Mouse (Mus musculus) gastrocnemius, postnatal 25 days (tissue): ENCODE measurements around the gene Dtwd1. TPM values are rescaled to one million over a fixed set of nuclear protein-coding genes. Genes with fewer than 3 reads are reported as not detected.
"Not testable (repeated sequence)": the region's sequence is repeated elsewhere in the genome, so short reads cannot be mapped to it uniquely, and the experiment has no call there.

Experiments used
- DNase-seq: peaks from one replicate; pipeline ENCODE4 v3.0.0; 2022
- long read RNA-seq, 2 experiments: library from polyadenylated mRNA; stranded (forward); transcript quantifications; one replicate each; pipeline ENCODE4 v2.0.0; 2021
- total RNA-seq, 2 experiments: library from RNA; stranded (reverse); gene quantifications; 1 replicate in 1 of 2; 2 replicates in 1 of 2; pipeline ENCODE4 v1.2.3; 2021

Gene Dtwd1
- total RNA-seq, result 1 to 10 TPM; 3.8 to 4.8 TPM
- long read RNA-seq, experiment 1, partial matches to known transcripts, result 30 of 33 reads
- long read RNA-seq, experiment 1, other reads (novel, unspliced or antisense), result 2 of 33 reads
- long read RNA-seq, experiment 2, transcript Dtwd1-202 (5 exons, 1,342 nt), result major isoform, 8 of 46 reads
- long read RNA-seq, experiment 2, partial matches to known transcripts, result 32 of 46 reads
- long read RNA-seq, experiment 2, other reads (novel, unspliced or antisense), result 6 of 46 reads

- DNase-seq, result peak; percentile 97
These were observed at the start of gene Dtwd1, which contains the start of gene Fam227b for GRCm38 (mm10) chr2:126151855-126152571. TSS of gene Dtwd1 (plus strand) at chr2:126152141. TSS of gene Fam227b (minus strand) at chr2:126152004.

GRCm38 (mm10) chr2:126147723-126148122, 4.2 kb upstream of the Dtwd1 start:
- DNase-seq, result no peak

- no peak for DNase-seq
These were observed 13.5 kb downstream of the Dtwd1 start for GRCm38 (mm10) chr2:126165277-126166018.

- no peak for DNase-seq
These were observed 14.4 kb downstream of the Dtwd1 start for GRCm38 (mm10) chr2:126166335-126166734.

- DNase-seq, result no peak
These were observed 15.1 kb downstream of the Dtwd1 start for GRCm38 (mm10) chr2:126166848-126167617.

- no peak for DNase-seq
These were observed 19.5 kb downstream of the Dtwd1 start for GRCm38 (mm10) chr2:126171427-126171826.

GRCm38 (mm10) chr2:126191306-126191705, 39.4 kb downstream of the Dtwd1 start:
- no peak for DNase-seq

- no peak for DNase-seq
These were observed 40.2 kb downstream of the Dtwd1 start for GRCm38 (mm10) chr2:126192129-126192528.

GRCm38 (mm10) chr2:126195631-126196356, 43.9 kb downstream of the Dtwd1 start:
- DNase-seq, result no peak

GRCm38 (mm10) chr2:126198971-126199370, 47.0 kb downstream of the Dtwd1 start:
- DNase-seq, result no peak

GRCm38 (mm10) chr2:126211011-126211680, 59.2 kb downstream of the Dtwd1 start:
- peak; percentile 9 for DNase-seq

GRCm38 (mm10) chr2:126214800-126215199, 62.9 kb downstream of the Dtwd1 start, which contains the start of gene Gm17555:
TSS of gene Gm17555 (plus strand) at chr2:126215100.
- DNase-seq, result not testable (repeated sequence)

Other genes with a start within 250 kb of the Dtwd1 start
- gene Fgf7, start 117.5 kb upstream of the Dtwd1 start, total RNA-seq, result 1 to 10 TPM; 2.9 to 3.3 TPM
- gene Fam227b, start 137 bp upstream of the Dtwd1 start, total RNA-seq, result not detected
- gene Gm17555, start 63.0 kb downstream of the Dtwd1 start, total RNA-seq, result not detected